8 mouse cellular contexts compared by ENCODE assay signal in genomic region chr16:31575646-31576045, GRCm38 (mm10).
DNase-seq lines count a peak whose midpoint lies in the region; ATAC-seq and TF ChIP-seq lines count a peak whose summit lies in the region.
"Not testable (repeated sequence)": the region's sequence is repeated elsewhere in the genome, so short reads cannot be mapped to it uniquely, and the experiment has no call there.

No protein-coding gene starts in this region.

- H3K27ac ChIP-seq in CH12.LX (ENCODE audit: insufficient read depth, low read depth); forebrain, embryonic 11.5 days (ENCODE audit: low read depth, low read length); heart, embryonic 16.5 days (ENCODE audit: low read length); kidney, adult 2 months (ENCODE audit: insufficient read depth, low read depth, low read length): not testable (repeated sequence)

- not testable (repeated sequence) for DNase-seq in CH12.LX (ENCODE audit: extremely low read depth)
- DNase-seq in forebrain, embryonic 11.5 days (ENCODE audit: low spot score), result peak; percentile 49
- peak; percentile 22 for DNase-seq in kidney, adult 2 months
- DNase-seq in kidney, postnatal 25 days, result peak; percentile 29 to 37
- DNase-seq in liver, result peak; percentile 18
- DNase-seq in lung, adult 2 months, result peak; percentile 29
- DNase-seq in lung, postnatal 25 days (ENCODE audit: low spot score), result peak; percentile 66

- H3K4me1 ChIP-seq in CH12.LX (ENCODE audit: control insufficient read depth in 1 of 2, insufficient read depth in 2 of 2), result peaks cover 15 to 42% of the 10 kb centered on the region in 2 experiments
- not testable (repeated sequence) for H3K4me1 ChIP-seq in forebrain, embryonic 11.5 days (replicated peaks; ENCODE audit: control insufficient read depth, insufficient read depth, low read length); heart, embryonic 16.5 days (ENCODE audit: control insufficient read depth, insufficient read depth, low read length); kidney, adult 2 months (ENCODE audit: control insufficient read depth, insufficient read depth, low read length); lung, adult 2 months (ENCODE audit: control insufficient read depth, insufficient read depth, low read length)

- not testable (repeated sequence) for H3K27me3 ChIP-seq in CH12.LX (replicated peaks); forebrain, embryonic 11.5 days (ENCODE audit: control insufficient read depth, insufficient read depth, low read length); heart, embryonic 16.5 days (ENCODE audit: control insufficient read depth, insufficient read depth, low read length); kidney, adult 2 months (replicated peaks; ENCODE audit: control insufficient read depth, insufficient read depth, low read length)

- not testable (repeated sequence) for TF ChIP-seq RAD21 in CH12.LX (IDR thresholded peaks at IDR 0.05; ENCODE audit: low read depth, low read length)

- TF ChIP-seq CTCF in CH12.LX (conservative IDR thresholded peaks at IDR 0.05 in 1 of 2, IDR thresholded peaks at IDR 0.05 in 1 of 2; ENCODE audit: low read depth in 2 of 2, low read length in 2 of 2); kidney, adult 2 months (conservative IDR thresholded peaks at IDR 0.05; ENCODE audit: insufficient read depth, insufficient read length, low read depth, low read length); lung, adult 2 months (IDR thresholded peaks at IDR 0.05; ENCODE audit: insufficient read depth, low read length): not testable (repeated sequence)

- H3K9me3 ChIP-seq in CH12.LX (replicated peaks; ENCODE audit: low read length); forebrain, embryonic 11.5 days (ENCODE audit: control insufficient read depth, low read length); heart, embryonic 16.5 days (replicated peaks; ENCODE audit: control insufficient read depth, low read length): not testable (repeated sequence)

- TF ChIP-seq EP300 in CH12.LX (IDR thresholded peaks at IDR 0.05; ENCODE audit: low read length), result not testable (repeated sequence)

- 60% methylated on average over 11 of the region's 11 CpGs for WGBS in forebrain, embryonic 11.5 days
- 18% methylated on average over 11 of the region's 11 CpGs for WGBS in heart, embryonic 16.5 days
- 31% methylated on average over 11 of the region's 11 CpGs for WGBS in kidney, adult 2 months
- WGBS in lung, adult 2 months, result 19% methylated on average over 11 of the region's 11 CpGs

- not testable (repeated sequence) for ATAC-seq in forebrain, embryonic 11.5 days (replicated peaks; ENCODE audit: low FRiP score); heart, embryonic 16.5 days (replicated peaks; ENCODE audit: extremely low read depth, insufficient read depth, low FRiP score)

- peaks cover 71% of the 10 kb centered on the region for H3K79me2 ChIP-seq in CH12.LX (replicated peaks; ENCODE audit: control insufficient read depth, extremely low read depth, insufficient read depth, poor library complexity, severe bottlenecking)

- H3K9ac ChIP-seq in CH12.LX (ENCODE audit: insufficient read depth, low read depth), result peak overlapping the region; percentile 82; the same call in 1 of the 2 replicates
- H3K9ac ChIP-seq in forebrain, embryonic 11.5 days (ENCODE audit: low read length); heart, embryonic 16.5 days (ENCODE audit: low read length): not testable (repeated sequence)

- in situ Hi-C loops in CH12.LX (cut with MboI; ENCODE audit: low pct_ligation_motif_present, low pct_unique_long_range_greater_than_20kb, low sequenced_read_pairs), result not testable (repeated sequence)

- H3K4me2 ChIP-seq in CH12.LX (ENCODE audit: insufficient read depth, low read depth, poor library complexity, severe bottlenecking), result peak overlapping the region; percentile 52
- not testable (repeated sequence) for H3K4me2 ChIP-seq in forebrain, embryonic 11.5 days (ENCODE audit: low read depth, low read length, severe bottlenecking)
- peak overlapping the region; percentile 43; the same call in 1 of the 2 replicates for H3K4me2 ChIP-seq in heart, embryonic 16.5 days (ENCODE audit: low read depth, low read length)

- dilution Hi-C loops in CH12.LX (cut with MboI; ENCODE audit: extremely low pct_ligation_motif_present, extremely low pct_unique_long_range_greater_than_20kb, low sequenced_read_pairs), result not testable (repeated sequence)

- TF ChIP-seq POLR2A in CH12.LX (IDR thresholded peaks at IDR 0.05; ENCODE audit: low read depth, low read length); kidney, adult 2 months (IDR thresholded peaks at IDR 0.05; ENCODE audit: low read depth, low read length); lung, adult 2 months (IDR thresholded peaks at IDR 0.05; ENCODE audit: borderline replicate concordance, extremely low read depth, low read depth, low read length): not testable (repeated sequence)

- peak overlapping the region; percentile 61 to 85 (median 73) for H3K4me3 ChIP-seq in CH12.LX (replicated peaks in 1 of 3; ENCODE audit: low read depth in 2 of 3, low read length in 2 of 3, poor library complexity in 1 of 3)
- not testable (repeated sequence) for H3K4me3 ChIP-seq in forebrain, embryonic 11.5 days (ENCODE audit: low read depth, low read length); kidney, adult 2 months (ENCODE audit: insufficient read depth, low read depth, low read length); lung, adult 2 months (replicated peaks; ENCODE audit: extremely low read depth, low read depth, low read length)
- H3K4me3 ChIP-seq in heart, embryonic 16.5 days (ENCODE audit: low read length), result 0 out of 2 replicates have a peak overlapping the region, but pooled peaks have one; percentile 5

- H3K36me3 ChIP-seq in CH12.LX (replicated peaks in 1 of 2; ENCODE audit: control insufficient read depth in 1 of 2, insufficient read depth in 1 of 2, low read length in 1 of 2), result peaks cover 52 to 65% of the 10 kb centered on the region in 2 experiments
- not testable (repeated sequence) for H3K36me3 ChIP-seq in forebrain, embryonic 11.5 days (ENCODE audit: control insufficient read depth, insufficient read depth, low read length); heart, embryonic 16.5 days (ENCODE audit: control insufficient read depth, insufficient read depth); kidney, adult 2 months (ENCODE audit: control insufficient read depth, insufficient read depth, low read length)

TF ChIP-seq in CH12.LX, 34 proteins besides CTCF, POLR2A, EP300 and RAD21:
- TF ChIP-seq USF2 (conservative IDR thresholded peaks at IDR 0.05; ENCODE audit: low read depth, low read length) (peak; percentile 32; the same call in 1 of the 2 replicates), USF1 (IDR thresholded peaks at IDR 0.05; ENCODE audit: low read depth, low read length) (peak; percentile 63), SIN3A (IDR thresholded peaks at IDR 0.05; ENCODE audit: low read length) (peak; percentile 85), MXI1 (IDR thresholded peaks at IDR 0.05; ENCODE audit: low read depth, low read length) (peak; percentile 92), CHD1 (IDR thresholded peaks at IDR 0.05; ENCODE audit: low read depth, low read length) (0 out of 2 replicates have a peak, but pooled peaks have one; percentile 2), MAX (IDR thresholded peaks at IDR 0.05; ENCODE audit: low read length) (peak; percentile 62)
